Mouse (Mus musculus): ENCODE results near the gene Pank2.
"Not testable (repeated sequence)": the region's sequence is repeated elsewhere in the genome, so short reads cannot be mapped to it uniquely, and the experiment has no call there.

DNA sequence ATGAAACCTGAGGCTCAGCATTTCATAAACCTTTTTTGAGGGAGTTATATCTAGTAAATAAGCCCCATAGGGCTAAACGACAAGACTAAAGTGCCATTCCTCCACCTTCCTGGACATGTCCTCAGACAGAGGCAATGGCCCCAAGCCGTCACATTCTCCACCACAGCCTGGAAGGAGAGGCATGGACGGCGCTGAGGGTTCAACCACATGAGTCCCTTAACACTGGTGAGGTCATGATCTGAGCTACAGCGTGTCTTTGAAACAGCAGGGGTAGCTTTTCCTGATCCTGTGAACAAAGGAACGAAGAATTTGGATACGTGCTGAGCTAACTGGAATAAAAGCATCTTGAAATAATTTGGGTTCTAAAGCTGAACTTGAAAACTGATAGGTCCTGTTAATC, 36.4 kb downstream of the Pank2 start:
- TF ChIP-seq POLR2A (IDR thresholded peaks at IDR 0.05; ENCODE audit: control insufficient read depth, extremely low read depth, insufficient read depth, low read length, poor library complexity); CTCF (IDR thresholded peaks at IDR 0.05; ENCODE audit: borderline replicate concordance, control insufficient read depth, extremely low read depth, insufficient read depth, low read length, poor library complexity): not testable (repeated sequence)

Data from thymus, adult 2 months (tissue).